Mouse (Mus musculus) stomach, postnatal 0 days (tissue): ENCODE measurements around the gene Egfr.

ENCODE experiments used
- CTCF ChIP-seq: IDR thresholded peaks from 2 replicates; pipeline ENCODE4 v1.5.1; 2016; ENCODE audit warnings: antibody characterized with exemption, low read depth, mild to moderate bottlenecking, moderate library complexity
- EP300 ChIP-seq: optimal IDR thresholded peaks from 2 replicates; pipeline ENCODE3; 2016; ENCODE audit warnings: antibody characterized with exemption

DNA sequence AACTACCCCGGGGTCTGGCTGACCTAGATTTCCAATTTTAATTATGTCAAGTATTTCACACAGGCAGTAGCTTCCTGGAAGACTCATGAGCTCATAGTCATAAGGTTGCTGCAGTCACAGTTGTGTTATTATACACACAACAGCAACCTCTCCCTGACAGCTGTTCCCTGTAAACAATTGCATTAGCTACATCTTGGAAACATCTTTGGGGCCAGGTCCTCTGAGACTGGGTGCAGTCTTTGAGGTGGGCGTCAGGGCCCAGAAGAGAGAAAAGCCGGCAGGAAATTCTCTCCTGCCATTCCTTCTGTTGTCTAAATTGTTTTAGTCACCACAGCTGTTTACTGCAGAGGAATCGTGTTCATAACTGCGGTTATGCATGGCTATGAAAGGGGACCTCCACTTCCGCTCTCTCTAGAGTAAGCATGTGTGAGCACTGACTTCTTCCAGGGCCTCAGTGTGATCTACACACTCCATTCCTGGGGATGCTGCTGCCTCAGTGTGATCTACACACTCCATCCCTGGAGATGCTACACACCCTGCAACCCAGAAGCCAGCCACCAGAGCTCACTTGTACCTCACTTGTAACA lies 69.8 kb downstream of the Egfr start:
- TF ChIP-seq EP300 (no peak), CTCF (no peak)
